Comparison of ENCODE assay signal across 29 mouse cellular contexts in the genomic region with DNA sequence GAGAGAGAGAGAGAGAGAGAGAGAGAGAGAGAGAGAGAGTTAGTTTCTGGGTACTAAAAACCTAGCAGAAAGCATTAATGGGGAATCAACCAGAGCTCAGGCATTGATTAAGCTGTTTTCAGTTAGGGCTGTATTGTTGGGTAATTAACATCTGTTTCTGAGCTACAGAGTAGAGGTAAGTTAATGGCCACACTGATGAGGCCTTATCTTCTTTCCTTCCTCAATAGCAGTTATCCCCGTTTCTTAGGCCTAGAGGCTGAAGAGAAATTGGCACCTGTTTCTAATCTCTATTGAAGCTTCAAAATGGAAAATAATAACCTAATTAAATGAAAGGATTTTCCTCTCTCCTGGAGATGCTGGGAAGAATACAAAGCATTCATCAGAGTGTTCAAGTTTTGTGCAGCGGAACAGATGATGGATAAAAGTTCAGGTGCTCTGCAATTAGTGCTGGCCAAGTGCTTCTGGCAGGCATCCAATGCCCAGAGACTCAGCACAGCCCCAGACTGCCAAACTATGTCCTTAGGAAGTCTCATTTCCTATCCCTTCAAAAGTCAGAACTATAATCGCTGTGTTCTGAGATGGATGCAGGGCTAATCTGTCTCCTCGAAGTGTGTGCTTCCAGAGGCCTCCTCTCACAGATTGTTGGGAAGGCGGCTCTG.
DNase-seq lines count a peak whose midpoint lies in the region; ATAC-seq lines count a peak whose summit lies in the region.
"Had no signal": no experiment of that assay in that cellular context is flagged by ENCODE, and none has a peak within 500 bp of the region (broad histone marks: within the 10 kb centered on the region; RNA-seq: fewer than 3 reads in every experiment).

No protein-coding gene starts in this region.

- no peak for ATAC-seq in cerebellum, adult (ENCODE audit: insufficient number of reproducible peaks, low FRiP score, low TSS enrichment)
- peak; percentile 68; the same call in 1 of the 2 replicates for ATAC-seq in forebrain, embryonic 13.5 days
- ATAC-seq: intestine, embryonic 15.5 days; liver, embryonic 12.5 days; liver, postnatal 0 days had no signal

- H3K36me3 ChIP-seq in forebrain, embryonic 13.5 days (ENCODE audit: poor library complexity, severe bottlenecking), result no peaks in the 10 kb centered on the region
- H3K36me3 ChIP-seq in forebrain, embryonic 10.5 days (replicated peaks), result no peaks in the 10 kb centered on the region
- H3K36me3 ChIP-seq: embryonic facial prominence, embryonic 15.5 days; G1E; heart, embryonic 10.5 days; heart, embryonic 15.5 days; hindbrain, embryonic 15.5 days; intestine, embryonic 15.5 days; liver, embryonic 12.5 days; midbrain, embryonic 12.5 days; neural tube, embryonic 15.5 days had no signal

- H3K4me3 ChIP-seq in forebrain, embryonic 13.5 days, result no peak overlapping the region
- no peak overlapping the region for H3K4me3 ChIP-seq in forebrain, embryonic 10.5 days
- H3K4me3 ChIP-seq: embryonic facial prominence, embryonic 15.5 days; heart, embryonic 10.5 days; heart, embryonic 15.5 days; hindbrain, embryonic 15.5 days; intestine, embryonic 15.5 days; liver, embryonic 12.5 days; midbrain, embryonic 12.5 days; neural tube, embryonic 15.5 days had no signal

- 39% methylated on average over 5 of the region's 5 CpGs for WGBS in forebrain, embryonic 13.5 days
- WGBS in forebrain, embryonic 10.5 days, result 59% methylated on average over 5 of the region's 5 CpGs

- peaks cover 9% of the 10 kb centered on the region for H3K4me1 ChIP-seq in forebrain, embryonic 13.5 days
- peaks cover 14% of the 10 kb centered on the region for H3K4me1 ChIP-seq in forebrain, embryonic 10.5 days
- H3K4me1 ChIP-seq: embryonic facial prominence, embryonic 15.5 days; heart, embryonic 10.5 days; heart, embryonic 15.5 days; hindbrain, embryonic 15.5 days; intestine, embryonic 15.5 days; liver, embryonic 12.5 days; midbrain, embryonic 12.5 days had no signal

- peak; percentile 14 to 17 for DNase-seq in cerebellum, postnatal 14 days
- no peak for DNase-seq in forebrain, embryonic 10.5 days (ENCODE audit: extremely low spot score, low spot score)
- DNase-seq in left cerebral cortex, postnatal 4 days, result peak; percentile 8
- DNase-seq in left cerebral cortex, postnatal 25 days (ENCODE audit: low spot score in 2 of 2), result no peak
- DNase-seq in brain, adult 2 months (ENCODE audit: low read depth, low spot score), result peak; percentile 6
- DNase-seq in kidney, postnatal 14 days, result no peak
- DNase-seq: adrenal gland, adult 8-10 months; cerebellum, adult 18-20 months; gastrocnemius, postnatal 25 days; heart, adult 11 months; kidney, adult 2 months; layer of hippocampus, adult 9-11 months; liver, postnatal 0 days; lung, postnatal 36 days; right cerebral cortex, adult 18-20 months; spleen, adult 18-20 months; thymus, postnatal 14 days had no signal

- no peak overlapping the region for H3K9ac ChIP-seq in forebrain, embryonic 13.5 days
- H3K9ac ChIP-seq: embryonic facial prominence, embryonic 15.5 days; heart, embryonic 15.5 days; hindbrain, embryonic 15.5 days; intestine, embryonic 15.5 days; liver, embryonic 12.5 days; liver, postnatal 0 days; midbrain, embryonic 12.5 days; neural tube, embryonic 15.5 days had no signal

- no peaks in the 10 kb centered on the region for H3K9me3 ChIP-seq in forebrain, embryonic 13.5 days (replicated peaks)
- no peaks in the 10 kb centered on the region; the same call in 1 of the 2 replicates for H3K9me3 ChIP-seq in forebrain, embryonic 10.5 days
- H3K9me3 ChIP-seq: embryonic facial prominence, embryonic 15.5 days; heart, embryonic 10.5 days; heart, embryonic 15.5 days; hindbrain, embryonic 15.5 days; intestine, embryonic 15.5 days; liver, embryonic 12.5 days; midbrain, embryonic 12.5 days; neural tube, embryonic 15.5 days had no signal

- no peak overlapping the region for H3K4me2 ChIP-seq in forebrain, embryonic 13.5 days
- H3K4me2 ChIP-seq: embryonic facial prominence, embryonic 15.5 days; heart, embryonic 15.5 days; hindbrain, embryonic 15.5 days; intestine, embryonic 15.5 days; liver, embryonic 12.5 days; midbrain, embryonic 12.5 days; neural tube, embryonic 15.5 days had no signal

- no peaks in the 10 kb centered on the region for H3K27me3 ChIP-seq in forebrain, embryonic 13.5 days
- H3K27me3 ChIP-seq in forebrain, embryonic 10.5 days (ENCODE audit: poor library complexity, severe bottlenecking), result no peaks in the 10 kb centered on the region
- H3K27me3 ChIP-seq: embryonic facial prominence, embryonic 15.5 days; heart, embryonic 15.5 days; hindbrain, embryonic 15.5 days; intestine, embryonic 15.5 days; liver, embryonic 12.5 days; midbrain, embryonic 12.5 days; neural tube, embryonic 15.5 days had no signal

- intact Hi-C loops in left cerebral cortex, postnatal 4 days (cut with DNase I), result no loop called here
- intact Hi-C loops in left cerebral cortex, postnatal 25 days (cut with DNase I), result no loop called here

- H3K27ac ChIP-seq in forebrain, embryonic 13.5 days, result no peak overlapping the region
- no peak overlapping the region for H3K27ac ChIP-seq in forebrain, embryonic 10.5 days
- H3K27ac ChIP-seq: embryonic facial prominence, embryonic 15.5 days; heart, embryonic 10.5 days; heart, embryonic 15.5 days; hindbrain, embryonic 15.5 days; intestine, embryonic 15.5 days; kidney, postnatal 0 days; liver, embryonic 12.5 days; midbrain, embryonic 12.5 days; neural tube, embryonic 15.5 days had no signal

Comparison
In these comparisons a context has a peak if more than half of its experiments do, and no peak if none do; other contexts are left out.
1. DNase-seq: peak in cerebellum, postnatal 14 days (2 of 2), left cerebral cortex, postnatal 4 days (single experiment) and brain, adult 2 months (single experiment); none in forebrain, embryonic 10.5 days (single experiment), left cerebral cortex, postnatal 25 days (0 of 2) and kidney, postnatal 14 days (single experiment).